Mouse (Mus musculus): ENCODE measurements around the gene Vps26c. TPM values are rescaled to one million over a fixed set of nuclear protein-coding genes. Genes with fewer than 3 reads are reported as not detected.
"Not testable (repeated sequence)": the region's sequence is repeated elsewhere in the genome, so short reads cannot be mapped to it uniquely, and the experiment has no call there.

Gene Vps26c
- polyA plus RNA-seq, 1 experiment from 2014 or later, result 66.0 TPM

DNA sequence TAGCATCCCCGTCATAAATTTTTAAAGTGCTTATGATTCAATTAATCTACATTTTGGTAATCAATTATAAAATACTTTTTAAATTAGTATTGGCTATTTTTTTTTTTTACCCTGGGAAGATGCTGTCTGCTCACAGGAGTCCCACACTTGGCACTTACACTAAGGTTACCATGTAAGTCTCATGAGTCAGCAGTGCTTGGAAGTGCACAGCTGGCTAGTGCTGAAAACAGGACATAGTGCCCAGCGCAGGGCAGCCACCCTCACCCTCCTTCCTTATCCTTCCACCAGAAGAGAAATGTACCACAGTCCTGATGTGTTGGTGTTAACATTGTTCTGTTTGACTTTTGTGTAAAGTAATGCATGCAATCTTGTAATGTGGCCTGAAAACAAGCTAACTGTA lies 58.2 kb downstream of the Vps26c start:
- Histone ChIP-seq H3K9me3 (replicated peaks) (no peaks in the 10 kb centered on the region), H3K4me2 (no peak overlapping the region), H3K36me3 (ENCODE audit: poor library complexity, severe bottlenecking) (peaks cover 84% of the 10 kb centered on the region), H3K4me3 (no peak overlapping the region), H3K9ac (no peak overlapping the region), H3K27me3 (no peaks in the 10 kb centered on the region), H3K27ac (no peak overlapping the region), H3K4me1 (peaks cover 21% of the 10 kb centered on the region)
- no peak for ATAC-seq
- 94% methylated on average over 2 of the region's 2 CpGs for WGBS

DNA sequence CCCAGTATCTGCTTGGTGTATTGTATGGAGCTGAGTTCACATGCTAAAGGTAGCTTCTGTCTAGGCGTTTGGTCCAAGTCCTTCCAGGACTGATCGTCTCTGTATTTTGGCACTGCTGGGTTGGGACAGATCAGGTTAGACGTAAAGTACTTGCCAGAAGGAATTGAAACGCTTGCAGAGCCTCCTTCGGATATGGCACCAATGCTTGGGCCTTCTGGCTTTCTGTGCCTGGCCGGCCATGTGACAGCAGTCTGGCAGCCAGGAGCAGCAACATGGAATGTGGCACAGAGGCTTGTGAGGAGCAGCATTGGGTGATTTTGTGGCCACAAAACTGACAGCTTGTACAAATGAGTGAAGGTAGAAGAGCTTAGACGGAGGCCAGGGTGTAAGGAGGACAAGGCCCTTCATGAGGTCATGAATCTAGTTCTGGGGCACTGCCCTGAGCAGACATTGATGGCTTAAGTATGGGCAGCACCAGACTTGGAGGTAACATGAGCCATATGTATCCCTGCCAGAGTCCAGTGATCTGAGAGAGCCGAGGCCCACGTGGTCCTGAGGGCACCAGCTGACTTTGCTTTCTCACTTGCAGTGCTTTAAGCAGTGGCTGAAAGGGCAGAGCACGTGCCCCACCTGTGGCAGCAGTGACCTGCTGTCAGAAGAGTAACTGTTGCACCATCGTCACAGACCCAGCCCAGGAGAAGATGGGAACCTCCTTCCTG lies 59.1 kb downstream of the Vps26c start:
- Histone ChIP-seq H3K27ac (no peak overlapping the region), H3K9ac (no peak overlapping the region), H3K4me1 (peaks cover 12% of the 10 kb centered on the region), H3K4me3 (no peak overlapping the region), H3K9me3 (replicated peaks) (no peaks in the 10 kb centered on the region), H3K4me2 (no peak overlapping the region), H3K36me3 (ENCODE audit: poor library complexity, severe bottlenecking) (peaks cover 86% of the 10 kb centered on the region), H3K27me3 (no peaks in the 10 kb centered on the region)
- 93% methylated on average over 11 of the region's 11 CpGs for WGBS
- no peak for ATAC-seq

DNA sequence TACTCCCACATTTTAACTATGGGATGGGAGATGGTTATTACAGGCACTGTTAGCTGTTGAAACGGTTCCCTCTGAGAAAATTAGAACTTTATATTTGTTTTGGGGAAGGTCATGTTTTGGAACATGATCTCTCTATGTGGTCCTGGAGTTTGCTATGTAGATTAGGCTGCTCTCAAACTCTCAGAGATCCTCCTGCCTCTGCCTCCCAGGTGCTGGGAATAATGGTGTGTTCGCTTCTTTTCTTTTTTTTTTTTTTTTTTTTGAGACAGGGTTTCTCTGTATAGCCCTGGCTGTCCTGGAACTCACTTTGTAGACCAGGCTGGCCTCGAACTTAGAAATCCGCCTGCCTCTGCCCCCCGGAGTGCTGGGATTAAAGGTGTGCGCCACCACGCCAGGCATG lies 60.3 kb downstream of the Vps26c start:
- whole genome bisulfite sequencing, result 97% methylated on average over 7 of the region's 7 CpGs
- peaks cover 96% of the 10 kb centered on the region for H3K36me3 ChIP-seq (ENCODE audit: poor library complexity, severe bottlenecking)
- H3K4me3 ChIP-seq, result not testable (repeated sequence)

DNA sequence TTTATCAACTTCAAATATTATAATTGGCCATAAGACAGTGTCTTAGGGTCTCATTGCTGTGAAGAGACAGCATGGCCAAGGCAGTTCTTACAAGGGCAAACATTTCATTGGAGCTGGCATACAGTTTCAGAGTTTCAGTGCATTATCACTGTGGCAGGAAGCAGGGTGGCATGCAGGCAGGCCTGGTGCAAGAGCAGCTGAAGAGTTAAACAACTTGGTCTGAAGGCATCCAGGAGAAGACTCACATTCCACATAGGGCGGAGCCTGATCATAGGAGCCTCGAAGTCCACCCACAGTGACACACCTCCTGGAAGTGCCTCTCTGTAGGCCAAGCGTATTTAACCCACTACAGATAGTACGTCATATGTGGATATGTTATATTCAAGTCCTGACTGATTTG lies 60.7 kb downstream of the Vps26c start:
- no peak for ATAC-seq
- no peaks in the 10 kb centered on the region for H3K4me1 ChIP-seq
- H3K27ac ChIP-seq, result no peak overlapping the region
- H3K27me3 ChIP-seq, result no peaks in the 10 kb centered on the region
- peaks cover 98% of the 10 kb centered on the region for H3K36me3 ChIP-seq (ENCODE audit: poor library complexity, severe bottlenecking)
- no peak overlapping the region for H3K4me2 ChIP-seq
- H3K9ac ChIP-seq, result no peak overlapping the region
- H3K4me3 ChIP-seq, result no peak overlapping the region
- 94% methylated on average over 4 of the region's 4 CpGs for WGBS
- no peaks in the 10 kb centered on the region for H3K9me3 ChIP-seq (replicated peaks)

More for the DNA sequence above, 60.3 kb downstream of the Vps26c start:
- not testable (repeated sequence) for H3K27ac ChIP-seq; H3K4me2 ChIP-seq; H3K4me1 ChIP-seq; H3K27me3 ChIP-seq; H3K9ac ChIP-seq; H3K9me3 ChIP-seq (replicated peaks); ATAC-seq

DNA sequence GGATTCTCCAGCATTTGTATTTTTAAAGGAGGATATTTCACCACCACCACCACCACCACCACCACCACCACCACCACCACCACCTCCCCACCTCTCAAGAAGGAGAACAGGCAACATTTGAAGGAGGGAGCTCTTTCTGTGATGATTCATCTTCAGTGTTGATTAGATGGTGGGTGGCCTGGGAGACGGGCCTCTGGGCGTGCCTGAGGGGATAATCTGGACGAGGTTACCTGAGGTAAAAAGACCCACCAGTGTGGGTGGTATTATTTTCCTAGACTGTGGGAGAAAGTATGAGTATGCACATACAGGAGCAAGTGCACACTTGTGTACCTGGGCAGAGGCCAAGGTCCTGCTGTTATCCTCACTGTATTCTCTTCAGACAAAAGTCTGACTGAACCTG lies 62.6 kb downstream of the Vps26c start:
- Histone ChIP-seq H3K4me3 (no peak overlapping the region), H3K27me3 (no peaks in the 10 kb centered on the region), H3K4me1 (no peaks in the 10 kb centered on the region), H3K27ac (no peak overlapping the region), H3K36me3 (ENCODE audit: poor library complexity, severe bottlenecking) (peaks cover 99% of the 10 kb centered on the region), H3K4me2 (no peak overlapping the region), H3K9ac (no peak overlapping the region), H3K9me3 (replicated peaks) (no peaks in the 10 kb centered on the region)
- WGBS, result 90% methylated on average over 3 of the region's 3 CpGs
- no peak for ATAC-seq

DNA sequence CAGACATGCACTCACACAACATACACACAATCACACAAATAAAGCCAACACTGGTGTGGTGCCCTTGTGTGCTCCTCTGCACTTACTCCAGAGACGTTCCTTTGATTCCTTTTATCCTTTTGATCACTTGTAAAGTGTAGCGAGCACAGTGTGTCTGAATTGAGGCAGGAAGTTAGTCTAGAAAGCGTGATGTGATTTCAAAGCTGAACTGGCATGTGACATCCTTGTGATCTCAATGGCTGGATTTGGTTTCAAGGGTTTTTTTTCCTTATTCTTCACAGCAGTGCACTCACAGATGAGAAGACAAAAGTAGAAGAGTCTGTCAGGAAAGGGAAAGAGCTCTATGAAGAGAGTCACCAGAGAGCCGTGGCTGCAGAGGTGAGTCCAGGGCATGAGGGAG lies 72.5 kb downstream of the Vps26c start:
- Histone ChIP-seq H3K36me3 (ENCODE audit: poor library complexity, severe bottlenecking) (peaks cover 94% of the 10 kb centered on the region), H3K4me2 (no peak overlapping the region), H3K4me1 (no peaks in the 10 kb centered on the region), H3K4me3 (no peak overlapping the region), H3K27ac (no peak overlapping the region), H3K9me3 (replicated peaks) (no peaks in the 10 kb centered on the region), H3K9ac (no peak overlapping the region), H3K27me3 (no peaks in the 10 kb centered on the region)
- ATAC-seq, result no peak
- 67% methylated on average over 4 of the region's 4 CpGs for WGBS

DNA sequence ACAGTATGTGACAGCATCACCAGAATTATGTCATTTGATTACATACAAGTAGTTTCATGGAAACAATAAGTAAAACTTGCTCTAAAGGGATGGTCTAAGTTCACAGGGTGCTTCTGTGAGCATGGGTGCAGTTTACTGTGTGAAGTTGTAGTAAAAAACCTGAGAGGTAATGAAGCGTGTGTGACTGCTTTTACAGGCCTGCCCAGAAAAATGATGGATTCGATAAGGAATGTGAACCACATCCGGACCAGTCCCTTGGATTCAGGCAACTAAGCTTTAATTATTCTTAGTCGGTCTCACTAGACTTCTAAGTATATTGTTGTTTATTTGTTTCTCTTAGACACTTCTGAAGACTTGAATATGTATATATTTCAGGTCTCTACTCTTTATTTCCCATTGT lies 73.9 kb downstream of the Vps26c start:
- no peak overlapping the region for H3K4me2 ChIP-seq
- H3K4me1 ChIP-seq, result no peaks in the 10 kb centered on the region
- H3K9ac ChIP-seq, result no peak overlapping the region
- H3K9me3 ChIP-seq (replicated peaks), result no peaks in the 10 kb centered on the region
- ATAC-seq, result no peak
- H3K27ac ChIP-seq, result no peak overlapping the region
- H3K4me3 ChIP-seq, result no peak overlapping the region
- H3K36me3 ChIP-seq (ENCODE audit: poor library complexity, severe bottlenecking), result peaks cover 94% of the 10 kb centered on the region
- 92% methylated on average over 4 of the region's 4 CpGs for WGBS
- no peaks in the 10 kb centered on the region for H3K27me3 ChIP-seq

DNA sequence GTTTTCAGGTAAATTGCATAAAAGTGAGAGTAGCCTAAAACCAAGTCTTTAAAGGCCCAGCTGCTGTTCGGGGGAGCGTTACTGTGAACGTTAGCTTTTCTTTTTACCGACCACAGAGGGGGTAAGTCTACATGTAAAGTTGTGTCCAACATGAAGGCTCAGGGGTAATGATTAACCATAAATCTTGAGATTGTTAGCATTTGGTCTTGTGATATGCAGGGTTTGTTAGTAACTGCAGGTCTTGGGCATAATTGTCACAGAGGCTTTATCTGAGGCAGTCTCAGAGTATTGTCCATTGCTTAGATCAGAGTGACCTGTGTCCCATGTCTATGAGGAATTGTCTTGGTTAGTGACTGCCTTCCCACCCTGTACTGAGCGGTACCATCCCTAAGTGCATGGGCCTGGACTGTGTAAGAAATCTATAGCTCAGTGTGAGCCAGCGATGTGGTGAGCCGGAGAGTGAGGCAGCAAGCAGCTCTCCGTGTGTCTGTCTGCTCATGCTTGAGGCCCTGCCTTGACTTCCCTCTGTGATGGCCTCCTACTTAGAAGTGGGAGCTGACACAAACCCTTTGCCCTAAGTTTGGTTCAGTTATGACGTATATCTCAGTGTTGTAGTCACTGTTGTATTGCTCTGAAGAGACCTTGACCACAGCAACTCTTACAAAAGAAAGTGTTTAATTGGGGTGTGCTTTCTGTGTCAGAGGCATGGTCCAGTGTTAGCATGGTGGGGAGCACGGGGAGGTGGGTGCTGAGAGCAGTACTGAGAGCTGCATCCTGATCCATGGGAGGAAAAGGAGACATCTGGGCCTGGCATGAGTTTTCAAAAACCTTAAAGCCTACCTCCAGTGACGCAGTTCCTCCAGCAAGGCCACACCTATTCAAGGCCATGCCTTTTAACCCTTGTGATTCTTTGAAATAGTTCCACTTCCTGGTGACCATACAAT lies 74.8 kb downstream of the Vps26c start:
- Histone ChIP-seq H3K4me1 (no peaks in the 10 kb centered on the region), H3K36me3 (ENCODE audit: poor library complexity, severe bottlenecking) (peaks cover 92% of the 10 kb centered on the region), H3K27me3 (no peaks in the 10 kb centered on the region), H3K4me3 (no peak overlapping the region), H3K27ac (no peak overlapping the region), H3K9me3 (replicated peaks) (no peaks in the 10 kb centered on the region), H3K9ac (no peak overlapping the region), H3K4me2 (no peak overlapping the region)
- no peak for ATAC-seq
- 92% methylated on average over 11 of the region's 11 CpGs for WGBS

DNA sequence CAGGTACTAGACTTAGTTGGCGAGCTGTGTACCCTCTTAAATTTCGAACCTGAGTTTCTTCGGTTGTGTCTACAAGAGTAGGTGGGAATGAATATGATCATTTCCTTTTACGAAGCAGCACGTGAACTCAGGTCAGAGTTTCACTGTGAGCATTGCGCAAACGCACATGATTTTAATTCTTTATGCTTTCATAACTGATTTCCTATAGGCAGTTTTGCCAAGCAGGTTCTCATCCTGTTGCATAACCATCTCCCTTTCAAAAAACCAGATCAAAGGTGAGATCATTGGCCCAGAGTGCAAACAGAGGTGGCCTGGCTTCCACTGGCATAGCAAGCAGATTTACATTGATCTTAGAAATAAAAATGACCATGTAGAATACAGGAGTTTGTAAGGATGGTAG lies 77.0 kb downstream of the Vps26c start:
- Histone ChIP-seq H3K36me3 (ENCODE audit: poor library complexity, severe bottlenecking) (peaks cover 86% of the 10 kb centered on the region), H3K4me2 (no peak overlapping the region), H3K9ac (no peak overlapping the region), H3K27ac (no peak overlapping the region), H3K9me3 (replicated peaks) (no peaks in the 10 kb centered on the region), H3K4me3 (no peak overlapping the region), H3K4me1 (no peaks in the 10 kb centered on the region), H3K27me3 (no peaks in the 10 kb centered on the region)
- no peak for ATAC-seq
- WGBS, result 97% methylated on average over 7 of the region's 7 CpGs

DNA sequence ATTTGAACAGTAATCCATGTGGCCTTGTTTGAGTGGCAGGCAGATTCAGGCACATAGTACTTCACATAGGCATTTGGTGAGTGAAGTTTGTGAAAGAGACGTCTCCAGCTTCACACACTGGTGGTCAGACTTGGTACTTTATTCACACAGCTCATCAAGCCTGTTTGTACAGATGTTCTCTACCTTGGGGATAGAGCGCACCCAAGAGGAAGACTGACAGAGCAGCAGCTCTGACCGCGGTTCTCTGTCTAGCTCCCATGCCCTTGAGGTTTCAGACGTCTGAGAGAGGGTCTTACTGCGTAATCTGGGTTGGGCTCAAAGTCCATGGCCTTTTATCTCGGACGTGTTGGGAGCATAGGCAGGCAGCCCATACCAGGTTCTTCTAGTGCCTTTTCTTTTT lies 77.5 kb downstream of the Vps26c start:
- H3K27me3 ChIP-seq, result no peaks in the 10 kb centered on the region
- no peaks in the 10 kb centered on the region for H3K4me1 ChIP-seq
- no peaks in the 10 kb centered on the region for H3K9me3 ChIP-seq (replicated peaks)
- H3K36me3 ChIP-seq (ENCODE audit: poor library complexity, severe bottlenecking), result peaks cover 81% of the 10 kb centered on the region
- H3K27ac ChIP-seq, result no peak overlapping the region
- 81% methylated on average over 8 of the region's 8 CpGs for WGBS
- no peak overlapping the region for H3K4me2 ChIP-seq
- H3K9ac ChIP-seq, result no peak overlapping the region
- no peak overlapping the region for H3K4me3 ChIP-seq
- no peak for ATAC-seq

Data from forebrain, embryonic 13.5 days (tissue).